Mouse (Mus musculus) layer of hippocampus, adult 2 months (tissue): ENCODE results near the gene Cdadc1. TPM values are rescaled to one million over a fixed set of nuclear protein-coding genes. Genes with fewer than 3 reads are reported as not detected.

Experiments
- DNase-seq, 2 experiments: peaks; one replicate each; pipeline ENCODE4 v3.0.0; 2022; ENCODE audit warnings: low spot score in 2 of 2
- H3K27ac ChIP-seq: fragments of 200-600 bp; 2 replicates; pipeline ENCODE4 v1.8.1; 2022
- H3K4me3 ChIP-seq: fragments of 200-600 bp; 2 replicates; pipeline ENCODE4 v1.8.1; 2022; ENCODE audit warnings: mild to moderate bottlenecking
- CTCF ChIP-seq: fragments of 200-600 bp; conservative IDR thresholded peaks from 2 replicates; pipeline ENCODE4 v1.8.1; 2022; ENCODE audit warnings: antibody characterized with exemption, mild to moderate bottlenecking, moderate library complexity
- total RNA-seq, 2 experiments: library from RNA; stranded (reverse); gene quantifications; 2 replicates each; pipeline ENCODE4 v1.2.3; 2021

The Cdadc1 gene
- total RNA-seq, 2 experiments from 2014 or later = 65.5 to 71.3 TPM

DNA sequence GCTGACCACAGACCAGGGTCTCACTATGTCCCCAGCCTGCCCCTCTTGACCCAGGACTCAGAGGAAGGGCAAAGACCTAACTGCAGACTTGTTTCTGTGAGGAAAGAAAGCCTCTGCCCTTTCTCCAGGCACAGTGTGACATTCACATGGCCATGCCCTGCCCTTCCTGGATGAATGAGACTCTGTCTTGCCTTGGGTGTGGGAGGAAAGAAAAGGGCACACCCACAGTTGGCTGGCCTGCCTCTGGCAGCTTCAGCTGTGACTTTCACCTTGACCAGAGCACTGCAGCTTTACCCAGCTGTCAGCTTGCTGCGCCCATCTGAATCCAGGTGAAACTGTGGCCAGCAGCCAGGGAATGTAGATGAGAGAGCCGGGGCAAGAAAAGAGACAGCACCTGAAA lies 46.9 kb downstream of the Cdadc1 start:
- DNase-seq = no peak
- H3K4me3 ChIP-seq = no peak overlapping the region
- no peak overlapping the region for H3K27ac ChIP-seq
- no peak for TF ChIP-seq CTCF

- peak in 1 of 2 experiments; percentile 37 for DNase-seq
- Histone ChIP-seq H3K4me3 (no peak overlapping the region), H3K27ac (peak overlapping the region; percentile 15; the same call in 1 of the 2 replicates)
- 0 out of 2 replicates have a peak, but pooled peaks have one; percentile 8 for TF ChIP-seq CTCF
These were observed 48.7 kb downstream of the Cdadc1 start for GRCm38 (mm10) chr14:59549106-59549505.

DNA sequence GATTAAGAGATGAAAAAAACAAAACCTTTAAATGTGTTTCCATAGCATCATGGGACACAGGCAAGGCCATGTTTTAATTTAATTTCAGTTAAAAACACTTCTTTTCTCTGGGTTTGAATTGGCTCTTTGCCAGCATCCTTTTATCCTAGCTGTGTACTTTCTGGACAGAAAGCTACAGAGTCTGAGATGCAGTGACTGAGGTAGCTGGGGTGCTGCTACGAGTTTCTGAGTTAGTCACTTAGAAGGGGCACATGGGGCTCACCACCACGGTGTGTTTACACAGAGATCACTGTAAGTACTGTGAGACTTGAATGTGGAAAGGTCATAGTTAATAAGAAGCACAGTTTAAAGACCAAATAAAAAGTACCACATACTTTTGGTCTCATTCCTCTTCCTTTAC lies 49.2 kb downstream of the Cdadc1 start:
- H3K27ac ChIP-seq = peak overlapping the region; percentile 15; the same call in 1 of the 2 replicates
- H3K4me3 ChIP-seq = no peak overlapping the region
- no peak for DNase-seq
- TF ChIP-seq CTCF = no peak

DNA sequence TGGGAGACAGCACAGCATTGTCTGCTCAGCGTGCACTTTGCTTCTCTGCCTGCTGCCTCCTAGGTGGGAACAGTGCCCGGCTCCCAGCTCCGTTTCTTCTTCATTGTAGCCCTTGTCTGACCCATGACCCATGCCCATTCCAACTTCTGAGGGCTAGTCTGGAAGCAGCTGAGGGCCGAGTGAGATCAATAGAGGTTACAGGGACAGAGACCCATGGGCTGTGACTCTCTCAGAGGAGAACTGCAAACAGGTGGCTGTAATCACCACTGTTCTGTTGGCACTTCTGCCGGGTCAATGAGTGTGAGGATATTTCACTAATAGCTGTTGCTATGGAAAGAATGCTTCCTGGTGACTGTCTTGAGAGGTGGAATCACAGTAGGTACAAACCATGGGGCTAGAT lies 50.2 kb downstream of the Cdadc1 start:
- no peak for DNase-seq
- Histone ChIP-seq H3K4me3 (no peak overlapping the region), H3K27ac (no peak overlapping the region)
- TF ChIP-seq CTCF = no peak

DNA sequence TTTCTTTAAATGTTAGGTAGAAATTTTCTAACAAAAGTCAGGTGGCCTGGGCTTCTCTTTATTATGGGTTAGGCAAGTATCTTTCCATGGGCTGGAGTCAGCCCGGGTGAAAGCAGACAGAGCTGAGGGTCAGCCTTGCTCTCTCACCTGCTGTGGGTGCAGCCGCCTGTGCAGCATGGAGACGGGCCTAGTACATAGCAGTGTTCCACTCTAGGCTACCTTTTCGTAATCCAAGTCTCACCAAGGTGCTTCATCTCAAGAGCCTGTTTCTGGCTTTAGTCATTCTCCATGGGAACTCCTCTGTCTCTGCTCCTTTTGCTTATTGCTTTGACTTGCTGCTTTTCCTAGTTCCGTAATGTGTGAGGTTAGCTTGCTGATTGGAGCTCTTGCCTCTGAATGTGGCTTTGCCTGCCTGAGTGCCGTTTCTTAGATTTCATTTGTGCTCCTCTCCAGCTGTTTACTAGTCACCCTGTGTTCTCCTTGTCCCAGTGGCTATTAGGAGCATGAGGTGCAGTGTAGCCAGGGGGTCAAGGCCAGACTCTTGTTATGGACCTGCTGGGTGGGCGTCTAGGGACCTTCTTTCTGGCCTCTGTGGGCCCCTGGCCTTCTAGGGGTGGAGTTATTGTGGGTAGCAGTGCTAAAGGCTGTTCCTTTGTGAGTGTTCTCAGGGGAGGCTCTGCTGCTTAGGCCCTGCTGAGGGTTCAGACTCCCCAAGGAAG lies 51.4 kb downstream of the Cdadc1 start:
- Histone ChIP-seq H3K27ac (no peak overlapping the region), H3K4me3 (no peak overlapping the region)
- TF ChIP-seq CTCF = no peak
- DNase-seq = no peak

DNA sequence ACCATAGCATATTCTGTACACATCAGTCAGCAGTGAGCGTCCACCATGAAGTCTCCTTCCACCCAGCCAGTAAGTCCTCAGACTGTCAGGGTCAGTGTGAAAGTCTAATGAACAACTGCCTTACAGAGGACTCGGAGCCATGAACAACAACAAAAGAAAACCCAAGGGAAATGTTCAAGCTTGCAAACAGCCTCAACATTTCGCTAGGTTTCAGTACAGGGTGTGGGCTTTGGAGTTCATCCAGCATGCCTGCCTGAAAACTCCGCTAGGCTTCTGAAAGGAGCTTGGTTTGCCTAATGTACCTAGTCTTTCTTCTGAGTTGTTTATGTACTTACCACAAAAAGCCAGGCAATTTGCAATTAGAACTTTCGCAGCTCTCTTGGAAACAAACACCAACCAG lies 53.8 kb downstream of the Cdadc1 start:
- DNase-seq = no peak
- no peak overlapping the region for H3K4me3 ChIP-seq
- no peak for TF ChIP-seq CTCF
- H3K27ac ChIP-seq = no peak overlapping the region

- H3K4me3 ChIP-seq = no peak overlapping the region
- no peak for TF ChIP-seq CTCF
- H3K27ac ChIP-seq = no peak overlapping the region
- DNase-seq = no peak
These were observed 54.5 kb downstream of the Cdadc1 start for GRCm38 (mm10) chr14:59543158-59543826.

- H3K4me3 ChIP-seq = no peak overlapping the region
- no peak for TF ChIP-seq CTCF
- no peak overlapping the region for H3K27ac ChIP-seq
- no peak for DNase-seq
These were observed 57.0 kb downstream of the Cdadc1 start for GRCm38 (mm10) chr14:59540761-59541160.

DNA sequence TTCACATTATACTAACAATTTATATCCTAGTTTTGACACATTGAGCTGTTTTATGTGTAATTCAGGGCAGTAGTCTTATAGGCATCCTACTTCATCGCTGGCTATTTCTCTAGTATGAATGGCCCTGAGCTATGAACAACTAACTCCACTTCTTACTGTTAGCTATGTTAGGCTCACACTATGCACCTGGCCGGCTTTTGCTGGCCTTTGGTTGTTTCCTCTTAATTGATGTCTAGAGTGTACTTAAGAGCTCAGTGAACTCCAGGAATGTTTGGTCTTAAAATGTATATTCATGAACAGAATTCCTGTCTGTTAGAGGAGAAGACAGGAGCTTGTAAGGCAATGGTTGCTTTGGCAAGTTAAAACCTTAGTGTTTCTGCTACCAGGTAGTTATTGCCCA lies 57.5 kb downstream of the Cdadc1 start:
- Histone ChIP-seq H3K4me3 (no peak overlapping the region), H3K27ac (no peak overlapping the region)
- no peak for TF ChIP-seq CTCF
- DNase-seq = no peak

DNA sequence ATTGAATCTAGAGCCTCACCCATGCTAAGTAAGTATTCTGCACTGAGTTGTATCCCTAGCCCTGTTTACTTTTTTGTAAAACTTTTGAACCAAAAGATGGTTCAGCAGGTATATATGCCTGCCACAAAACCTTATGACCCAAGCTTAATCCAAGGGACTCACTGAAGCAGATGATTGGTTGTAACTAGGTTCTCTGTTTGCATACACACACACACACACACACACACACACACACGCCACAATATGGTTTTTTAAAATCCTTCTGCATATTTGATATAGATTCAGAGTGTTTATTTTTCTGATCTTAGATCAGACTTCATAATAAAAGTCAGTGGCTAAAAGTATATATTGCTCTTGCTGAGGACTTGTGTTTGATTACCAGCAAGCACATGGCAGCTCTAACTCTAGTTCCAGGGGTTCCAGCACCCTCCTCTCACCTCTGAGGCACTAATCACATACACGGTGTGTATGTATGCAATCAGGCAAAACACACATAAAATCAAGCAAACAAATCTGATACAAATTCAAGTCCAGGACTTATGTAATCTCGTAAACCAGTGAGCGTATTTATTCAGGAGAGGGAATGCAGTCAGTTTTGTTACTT lies 59.8 kb downstream of the Cdadc1 start:
- DNase-seq = no peak

GRCm38 (mm10) chr14:59533908-59534307 lies 63.9 kb downstream of the Cdadc1 start:
- no peak for TF ChIP-seq CTCF
- DNase-seq = no peak

More for the DNA sequence above, 59.8 kb downstream of the Cdadc1 start:
- H3K4me3 ChIP-seq = no peak overlapping the region
- no peak for TF ChIP-seq CTCF
- no peak overlapping the region for H3K27ac ChIP-seq

GRCm38 (mm10) chr14:59532986-59533385 lies 64.8 kb downstream of the Cdadc1 start:
- no peak for DNase-seq
- Histone ChIP-seq H3K4me3 (no peak overlapping the region), H3K27ac (no peak overlapping the region)
- TF ChIP-seq CTCF = no peak

More at GRCm38 (mm10) chr14:59533908-59534307, 63.9 kb downstream of the Cdadc1 start:
- H3K27ac ChIP-seq = no peak overlapping the region
- no peak overlapping the region for H3K4me3 ChIP-seq

- Histone ChIP-seq H3K27ac (no peak overlapping the region), H3K4me3 (no peak overlapping the region)
- TF ChIP-seq CTCF = no peak
- no peak for DNase-seq
These were observed 67.0 kb downstream of the Cdadc1 start for GRCm38 (mm10) chr14:59530801-59531200.

DNA sequence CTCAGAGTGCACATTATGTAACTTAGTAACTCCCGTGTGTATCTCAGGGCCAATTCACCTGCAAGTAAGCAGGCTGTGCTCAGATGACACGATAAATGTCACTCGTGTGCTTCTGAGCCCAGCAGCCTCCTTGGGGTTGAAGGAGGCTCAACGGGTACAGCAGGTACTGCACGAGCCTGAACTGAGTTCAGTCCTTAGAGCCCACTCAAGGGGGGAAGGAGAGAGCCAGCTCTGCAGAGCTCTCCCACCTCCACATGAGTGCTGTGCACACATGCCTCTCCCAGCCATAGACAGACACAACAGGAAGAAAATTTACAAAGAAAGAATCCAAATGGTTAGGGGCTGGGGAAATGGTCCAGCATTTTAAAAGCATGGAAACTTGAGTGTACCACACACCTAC lies 71.9 kb downstream of the Cdadc1 start:
- DNase-seq = no peak
- no peak for TF ChIP-seq CTCF
- Histone ChIP-seq H3K27ac (no peak overlapping the region), H3K4me3 (no peak overlapping the region)
